Comparison of ENCODE assay signal across 19 mouse cellular contexts in the genomic region with DNA sequence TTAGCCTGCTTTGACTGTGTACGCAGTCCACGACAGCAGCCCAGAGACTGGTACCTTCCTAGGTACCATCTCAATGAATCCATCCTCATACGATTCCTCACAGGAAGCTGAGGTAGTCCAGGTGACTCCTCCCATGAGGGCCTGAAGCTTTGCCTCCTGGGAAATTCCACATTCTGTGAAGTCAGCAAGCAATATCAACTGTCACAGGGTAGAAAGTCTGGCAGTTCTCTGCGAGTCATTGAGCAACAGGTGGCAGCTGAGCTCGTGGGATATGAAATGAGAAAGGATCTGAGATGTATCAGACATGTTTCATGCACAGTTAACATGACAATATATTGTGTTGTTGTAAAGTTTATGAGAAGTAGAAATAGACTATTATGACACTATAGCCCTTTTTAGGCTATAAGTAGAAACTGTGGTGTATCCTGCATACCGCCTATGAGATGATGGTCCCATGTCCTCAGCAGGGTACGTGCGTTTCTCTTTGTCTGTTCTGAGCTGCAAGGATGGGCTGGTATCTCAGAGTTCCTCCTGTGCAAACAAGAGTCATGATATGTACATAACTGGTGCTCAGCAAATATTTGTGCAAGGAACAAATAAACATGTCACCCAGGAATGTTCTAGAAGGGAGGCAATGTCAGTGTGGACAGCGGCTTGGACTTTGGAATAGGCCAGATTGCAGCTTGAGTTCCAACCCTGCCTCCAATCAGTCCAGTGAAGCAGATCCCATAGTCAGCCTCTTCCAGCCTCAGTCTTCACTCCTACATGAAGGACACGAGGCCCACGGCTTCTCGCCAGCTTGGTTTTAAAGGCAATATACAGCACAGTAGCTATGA. TPM values are rescaled to one million over a fixed set of nuclear protein-coding genes. Genes with fewer than 3 reads are reported as not detected.
A peak's percentile ranks its signal among the peaks of the same experiment; 100 is the strongest.
DNase-seq lines count a peak whose midpoint lies in the region; ATAC-seq and TF ChIP-seq lines count a peak whose summit lies in the region.
"Had no signal": no experiment of that assay in that cellular context is flagged by ENCODE, and none has a peak within 500 bp of the region (broad histone marks: within the 10 kb centered on the region; RNA-seq: fewer than 3 reads in every experiment).

No protein-coding gene starts in this region.

- peaks cover 9% of the 10 kb centered on the region; the same call in 1 of the 2 replicates for H3K4me1 ChIP-seq in kidney, adult 2 months (ENCODE audit: control insufficient read depth, insufficient read depth, low read length)
- H3K4me1 ChIP-seq in kidney, embryonic 14.5 days (ENCODE audit: control insufficient read depth, insufficient read depth, low read length): peaks cover 4% of the 10 kb centered on the region; the same call in 1 of the 2 replicates
- no peaks in the 10 kb centered on the region for H3K4me1 ChIP-seq in intestine, embryonic 14.5 days (replicated peaks; ENCODE audit: control insufficient read depth, insufficient read depth, low read length)
- H3K4me1 ChIP-seq in kidney, postnatal 0 days (replicated peaks; ENCODE audit: insufficient read depth, low read length): no peaks in the 10 kb centered on the region; the same call in 1 of the 2 replicates
- H3K4me1 ChIP-seq in small intestine, adult 2 months (ENCODE audit: control insufficient read depth, insufficient read depth, insufficient read length, low read length): peaks cover 14% of the 10 kb centered on the region; the same call in 1 of the 2 replicates
- H3K4me1 ChIP-seq: limb, embryonic 15.5 days had no signal

- no peaks in the 10 kb centered on the region for H3K27me3 ChIP-seq in kidney, adult 2 months (replicated peaks; ENCODE audit: control insufficient read depth, insufficient read depth, low read length)
- no peaks in the 10 kb centered on the region for H3K27me3 ChIP-seq in kidney, embryonic 14.5 days (ENCODE audit: control insufficient read depth, insufficient read depth, low read length)
- no peaks in the 10 kb centered on the region for H3K27me3 ChIP-seq in intestine, embryonic 14.5 days (replicated peaks; ENCODE audit: control insufficient read depth, insufficient read depth, low read length)
- no peaks in the 10 kb centered on the region for H3K27me3 ChIP-seq in kidney, postnatal 0 days (ENCODE audit: insufficient read depth, low read length)
- H3K27me3 ChIP-seq in small intestine, adult 2 months (ENCODE audit: control insufficient read depth, insufficient read depth, low read length): no peaks in the 10 kb centered on the region
- H3K27me3 ChIP-seq: limb, embryonic 15.5 days had no signal

- TF ChIP-seq CTCF in kidney, adult 2 months (conservative IDR thresholded peaks at IDR 0.05; ENCODE audit: insufficient read depth, insufficient read length, low read depth, low read length): no peak
- TF ChIP-seq CTCF in kidney, postnatal 0 days (IDR thresholded peaks at IDR 0.05; ENCODE audit: low read depth): no peak
- TF ChIP-seq CTCF in small intestine, adult 2 months (IDR thresholded peaks at IDR 0.05; ENCODE audit: extremely low read depth, insufficient read length, insufficient replicate concordance, low read depth, low read length): no peak

- H3K27ac ChIP-seq in kidney, adult 2 months (ENCODE audit: insufficient read depth, low read depth, low read length): no peak overlapping the region
- H3K27ac ChIP-seq in kidney, embryonic 14.5 days (ENCODE audit: low read depth, low read length): no peak overlapping the region
- H3K27ac ChIP-seq in intestine, embryonic 14.5 days (ENCODE audit: low read depth): no peak overlapping the region
- no peak overlapping the region for H3K27ac ChIP-seq in kidney, postnatal 0 days
- H3K27ac ChIP-seq in small intestine, adult 2 months (ENCODE audit: insufficient read depth, low read depth, low read length): peak overlapping the region; percentile 45
- H3K27ac ChIP-seq: hindbrain, postnatal 0 days; limb, embryonic 15.5 days; macrophage; midbrain, embryonic 13.5 days had no signal

- WGBS in kidney, adult 2 months: 68% methylated on average over 12 of the region's 12 CpGs
- 64% methylated on average over 12 of the region's 12 CpGs for WGBS in kidney, embryonic 14.5 days
- WGBS in intestine, embryonic 14.5 days: 68% methylated on average over 12 of the region's 12 CpGs
- WGBS in kidney, postnatal 0 days: 56% methylated on average over 12 of the region's 12 CpGs
- 56% methylated on average over 12 of the region's 12 CpGs for WGBS in small intestine, adult 2 months

- H3K4me3 ChIP-seq in kidney, adult 2 months (ENCODE audit: insufficient read depth, low read depth, low read length): no peak overlapping the region
- H3K4me3 ChIP-seq in kidney, embryonic 14.5 days (ENCODE audit: low read length): no peak overlapping the region
- H3K4me3 ChIP-seq in intestine, embryonic 14.5 days (ENCODE audit: low read depth, low read length): no peak overlapping the region
- no peak overlapping the region for H3K4me3 ChIP-seq in kidney, postnatal 0 days (replicated peaks; ENCODE audit: low read depth, low read length)
- no peak overlapping the region for H3K4me3 ChIP-seq in small intestine, adult 2 months (ENCODE audit: low read depth, low read length)
- H3K4me3 ChIP-seq: limb, embryonic 15.5 days; midbrain, embryonic 13.5 days; myocyte had no signal

- H3K9ac ChIP-seq in kidney, embryonic 14.5 days (ENCODE audit: low read depth, low read length): no peak overlapping the region
- no peak overlapping the region for H3K9ac ChIP-seq in intestine, embryonic 14.5 days (ENCODE audit: low read length)
- H3K9ac ChIP-seq in kidney, postnatal 0 days (ENCODE audit: low read depth, low read length): no peak overlapping the region
- H3K9ac ChIP-seq: limb, embryonic 15.5 days; midbrain, embryonic 13.5 days had no signal

- ATAC-seq in kidney, embryonic 14.5 days (ENCODE audit: low FRiP score, low TSS enrichment): no peak
- peak; percentile 60; the same call in 1 of the 2 replicates for ATAC-seq in intestine, embryonic 14.5 days (replicated peaks; ENCODE audit: low FRiP score, low TSS enrichment, low read depth)
- no peak; the same call in 1 of the 2 replicates for ATAC-seq in kidney, postnatal 0 days (replicated peaks; ENCODE audit: low FRiP score, low read depth)
- no peak for ATAC-seq in inflammation-experienced regulatory T-cells, adult 6 months
- ATAC-seq: hindbrain, postnatal 0 days; midbrain, embryonic 13.5 days had no signal

- H3K4me2 ChIP-seq in kidney, embryonic 14.5 days (replicated peaks; ENCODE audit: low read depth, low read length): no peak overlapping the region
- H3K4me2 ChIP-seq in intestine, embryonic 14.5 days (ENCODE audit: low read length): no peak overlapping the region
- no peak overlapping the region for H3K4me2 ChIP-seq in kidney, postnatal 0 days (ENCODE audit: low read length)
- H3K4me2 ChIP-seq: limb, embryonic 15.5 days; midbrain, embryonic 13.5 days had no signal

- peak; percentile 51 for DNase-seq in kidney, adult 2 months
- DNase-seq in intestine, embryonic 14.5 days (ENCODE audit: low spot score): no peak
- peak; percentile 74 for DNase-seq in kidney, postnatal 0 days (ENCODE audit: low spot score)
- no peak for DNase-seq in cerebellum, postnatal 14 days
- DNase-seq in layer of hippocampus, postnatal 25 days (ENCODE audit: extremely low spot score in 1 of 2, low spot score in 1 of 2): no peak
- DNase-seq: cerebellum, postnatal 10 days; gastrocnemius, postnatal 10 days; heart, adult 18-20 months; layer of hippocampus, adult 9-11 months; thymus, postnatal 36 days had no signal

- H3K9me3 ChIP-seq in kidney, embryonic 14.5 days (ENCODE audit: control insufficient read depth, low read length): no peaks in the 10 kb centered on the region
- H3K9me3 ChIP-seq in intestine, embryonic 14.5 days (ENCODE audit: control insufficient read depth, low read length): no peaks in the 10 kb centered on the region
- no peaks in the 10 kb centered on the region for H3K9me3 ChIP-seq in kidney, postnatal 0 days (replicated peaks; ENCODE audit: low read length)
- H3K9me3 ChIP-seq: limb, embryonic 15.5 days; midbrain, embryonic 13.5 days had no signal

- H3K36me3 ChIP-seq in kidney, adult 2 months (ENCODE audit: control insufficient read depth, insufficient read depth, low read length): no peaks in the 10 kb centered on the region
- no peaks in the 10 kb centered on the region for H3K36me3 ChIP-seq in kidney, embryonic 14.5 days (ENCODE audit: control insufficient read depth, insufficient read depth, low read length)
- no peaks in the 10 kb centered on the region for H3K36me3 ChIP-seq in intestine, embryonic 14.5 days (ENCODE audit: control insufficient read depth, insufficient read depth, low read length)
- no peaks in the 10 kb centered on the region for H3K36me3 ChIP-seq in kidney, postnatal 0 days (ENCODE audit: insufficient read depth, low read length)
- no peaks in the 10 kb centered on the region for H3K36me3 ChIP-seq in small intestine, adult 2 months (ENCODE audit: control insufficient read depth, insufficient read depth, low read length)
- H3K36me3 ChIP-seq: limb, embryonic 15.5 days; midbrain, embryonic 13.5 days had no signal

- no peak for TF ChIP-seq POLR2A in kidney, adult 2 months (IDR thresholded peaks at IDR 0.05; ENCODE audit: low read depth, low read length)
- TF ChIP-seq POLR2A in small intestine, adult 2 months (IDR thresholded peaks at IDR 0.05; ENCODE audit: low read depth, low read length): no peak

RNA-seq across cellular contexts. Expression of a gene that starts 7.5 kb away (rescaled TPM):
- polyA plus RNA-seq in kidney, adult 2 months (2012; rRNA removed): 23.6 and 30.1 TPM in 2 replicates
- 1.1 and 4.0 TPM in 2 replicates for polyA plus RNA-seq in kidney, embryonic 14.5 days (2014; fragmentation: Nextera tagmentation; extraction: Ambion mirVana)
- polyA plus RNA-seq in intestine, embryonic 14.5 days (2014; fragmentation: Nextera tagmentation; extraction: Ambion mirVana): 5.5 and 7.0 TPM in 2 replicates
- polyA plus RNA-seq in kidney, postnatal 0 days (2015; fragmentation: Nextera tagmentation; extraction: Ambion mirVana): 8.7 and 9.8 TPM in 2 replicates
- 38.0 and 84.7 TPM in 2 replicates for polyA plus RNA-seq in small intestine, adult 2 months (2012; rRNA removed)
- polyA plus RNA-seq in inflammation-experienced regulatory T-cells, adult 6 months (2017; shearing (Covaris generic)): under 1 TPM; 0.20 to 0.71 (median 0.26) TPM
- total RNA-seq in layer of hippocampus, postnatal 25 days (2021): 1 to 10 TPM; 2.6 to 2.7 TPM
- total RNA-seq: CH12.LX had no signal
- polyA plus RNA-seq: macrophage had no signal

Comparison
In these comparisons a context has a peak if more than half of its experiments do, and no peak if none do; other contexts are left out.
1. DNase-seq: peak in kidney, adult 2 months (single experiment) and kidney, postnatal 0 days (single experiment); none in intestine, embryonic 14.5 days (single experiment), cerebellum, postnatal 14 days (0 of 2) and layer of hippocampus, postnatal 25 days (0 of 2).